Mouse (Mus musculus) forebrain, embryonic 14.5 days (tissue): ENCODE data around the gene Pik3cb. TPM values are rescaled to one million over a fixed set of nuclear protein-coding genes. Genes with fewer than 3 reads are reported as not detected.

Experiments used
- ATAC-seq: fragments of 200-750 bp; cut with Nextera tagmentation; 2 replicates; pipeline ENCODE4 v1.8.0; 2017; ENCODE audit warnings: mild to moderate bottlenecking, moderate library complexity
- DNase-seq: peaks from one replicate; pipeline ENCODE4 v3.0.0-alpha.2; 2015; ENCODE audit warnings: low spot score
- H3K27ac ChIP-seq: fragments of 300-500 bp; sonication (generic); 2 replicates; pipeline ENCODE4 v1.5.1; 2014; ENCODE audit warnings: low read depth, mild to moderate bottlenecking, control low read depth, low read length, moderate library complexity
- H3K27me3 ChIP-seq: fragments of 300-500 bp; sonication (generic); replicated peaks from 2 replicates; pipeline ENCODE4 v1.6.1; 2014; ENCODE audit warnings: low read length, control low read depth, mixed read lengths; ENCODE audit not compliant: control insufficient read depth, insufficient read depth
- H3K36me3 ChIP-seq: fragments of 300-500 bp; sonication (generic); 2 replicates; pipeline ENCODE4 v1.6.1; 2014; ENCODE audit warnings: low read length, control low read depth; ENCODE audit not compliant: control insufficient read depth, insufficient read depth
- H3K4me1 ChIP-seq: fragments of 300-500 bp; sonication (generic); 2 replicates; pipeline ENCODE4 v1.6.1; 2014; ENCODE audit warnings: antibody characterized with exemption, low read length, control low read depth; ENCODE audit not compliant: control insufficient read depth, insufficient read depth
- H3K4me2 ChIP-seq: fragments of 300-500 bp; sonication (generic); 2 replicates; pipeline ENCODE4 v1.6.1; 2014; ENCODE audit warnings: mild to moderate bottlenecking, control low read depth, low read length
- H3K4me3 ChIP-seq: fragments of 300-500 bp; sonication (generic); 2 replicates; pipeline ENCODE4 v1.5.1; 2014; ENCODE audit warnings: low read depth, low read length, control low read depth
- H3K9ac ChIP-seq: fragments of 300-500 bp; sonication (generic); 2 replicates; pipeline ENCODE4 v1.6.1; 2014; ENCODE audit warnings: mild to moderate bottlenecking, low read length, control low read depth, moderate library complexity
- H3K9me3 ChIP-seq: fragments of 300-500 bp; sonication (generic); replicated peaks from 2 replicates; pipeline ENCODE4 v1.6.1; 2016; ENCODE audit warnings: low read length, control low read depth, mixed read lengths; ENCODE audit not compliant: control insufficient read depth
- WGBS: fragments of 180-500 bp; shearing (Covaris S2); extraction: QIAGEN DNeasy Blood & Tissue Kit; methylation state at CpG from one replicate; pipeline ENCODE4 v1.1.7; 2014; 5-methylcytosine and 5-hydroxymethylcytosine counted together
- polyA plus RNA-seq: library from polyadenylated mRNA; unstranded; fragments of >200 nt; fragmentation: Nextera tagmentation; extraction: Ambion mirVana; gene quantifications from 2 replicates; pipeline ENCODE4 v1.2.1, GENCODE M21; 2014

Pik3cb gene
- polyA plus RNA-seq, 1 experiment from 2014 or later, result 5.2 TPM

DNA sequence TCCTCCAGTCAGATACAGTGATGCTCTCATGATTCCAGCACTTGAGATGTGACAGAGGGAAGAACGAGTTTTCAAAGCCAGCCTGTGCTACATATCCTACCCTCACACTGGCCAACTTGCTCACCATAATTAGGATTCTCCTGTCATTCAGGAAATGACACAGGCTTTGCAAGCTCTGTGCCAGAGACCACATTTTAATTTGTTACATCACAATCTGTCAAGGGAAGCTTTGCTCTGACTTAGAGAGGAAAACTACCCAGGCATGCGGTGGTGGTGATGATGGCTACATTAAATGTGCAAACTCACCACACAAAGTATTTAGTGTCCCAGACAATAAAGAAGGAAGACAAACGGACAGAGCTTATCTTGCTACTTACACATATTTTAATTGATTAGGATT, 59.1 kb downstream of the Pik3cb start:
- H3K36me3 ChIP-seq, result 0 out of 2 replicates have a peak, but pooled peaks cover 3% of the 10 kb centered on the region
- DNase-seq (no peak), ATAC-seq (no peak)
- H3K27ac ChIP-seq, result no peak overlapping the region
- no peak overlapping the region for H3K4me2 ChIP-seq
- WGBS, result 86% methylated on average over 3 of the region's 3 CpGs
- no peak overlapping the region for H3K4me3 ChIP-seq
- H3K27me3 ChIP-seq, result no peaks in the 10 kb centered on the region
- no peaks in the 10 kb centered on the region for H3K4me1 ChIP-seq
- H3K9me3 ChIP-seq, result no peaks in the 10 kb centered on the region
- no peak overlapping the region for H3K9ac ChIP-seq

DNA sequence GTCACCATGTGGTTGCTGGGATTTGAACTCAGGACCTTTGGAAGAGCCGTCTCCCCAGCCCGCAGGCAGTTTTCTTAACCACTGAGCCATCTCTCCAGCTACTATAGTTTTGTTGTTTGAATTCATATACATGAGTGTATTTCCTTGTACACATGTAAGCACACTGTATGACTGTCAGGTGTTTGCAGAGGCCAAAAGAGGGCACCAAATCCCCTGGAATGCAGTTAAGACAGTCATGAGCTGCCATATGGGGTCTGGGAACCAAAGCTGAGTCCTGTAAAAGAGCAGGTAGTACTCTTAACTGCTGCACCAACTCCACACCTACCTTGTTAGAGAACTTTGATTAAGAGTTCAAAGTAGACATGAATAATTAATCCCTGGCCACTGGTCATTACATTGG, 59.8 kb downstream of the Pik3cb start:
- H3K27me3 ChIP-seq, result no peaks in the 10 kb centered on the region
- H3K36me3 ChIP-seq, result 0 out of 2 replicates have a peak, but pooled peaks cover 3% of the 10 kb centered on the region
- H3K4me2 ChIP-seq, result no peak overlapping the region
- H3K4me1 ChIP-seq, result no peaks in the 10 kb centered on the region
- 97% methylated on average over 2 of the region's 2 CpGs for WGBS
- H3K27ac ChIP-seq, result no peak overlapping the region
- H3K4me3 ChIP-seq, result no peak overlapping the region
- H3K9me3 ChIP-seq, result no peaks in the 10 kb centered on the region
- no peak for DNase-seq
- ATAC-seq, result no peak
- H3K9ac ChIP-seq, result no peak overlapping the region

DNA sequence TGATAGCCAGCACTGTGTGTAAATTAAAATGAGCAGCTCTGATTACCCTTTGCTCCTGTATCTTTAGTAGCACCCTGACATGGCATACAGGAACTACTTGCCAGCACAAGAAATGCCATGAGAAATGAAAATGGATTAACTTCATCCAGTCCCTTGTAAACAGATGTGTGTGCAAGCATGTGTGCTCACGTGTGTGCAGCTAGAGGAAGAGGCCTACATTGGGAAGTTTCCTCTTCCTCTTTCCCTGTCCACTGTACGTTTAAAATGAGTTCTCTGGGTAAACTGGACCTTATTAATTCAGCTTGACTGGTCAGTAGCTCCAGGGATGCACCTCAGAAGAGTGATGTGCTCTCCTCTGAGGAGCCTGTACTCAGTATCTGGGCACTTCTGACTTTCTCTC, 66.0 kb downstream of the Pik3cb start:
- 80% methylated on average over 2 of the region's 2 CpGs for WGBS
- ATAC-seq, result no peak

DNA sequence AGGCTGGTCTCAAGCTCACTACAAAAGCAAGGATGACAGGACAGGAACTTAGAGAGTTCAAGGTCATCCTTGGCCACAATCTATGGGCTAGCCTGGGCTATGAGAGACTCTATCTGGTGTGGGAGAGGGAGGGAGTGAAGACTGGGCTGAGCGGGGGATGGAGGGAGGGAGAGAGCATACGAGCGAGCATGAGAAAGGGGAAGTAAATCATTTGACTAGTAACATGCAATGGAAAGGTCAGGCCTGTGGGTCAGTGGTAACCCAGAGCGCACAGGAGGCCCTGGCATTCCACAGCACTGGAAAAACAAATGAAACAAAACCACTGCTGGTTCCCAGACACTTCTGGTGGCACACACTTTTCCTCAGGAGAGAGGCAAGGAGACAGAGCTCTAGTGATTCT, 67.9 kb downstream of the Pik3cb start:
- Histone ChIP-seq H3K4me1 (no peaks in the 10 kb centered on the region), H3K4me2 (no peak overlapping the region), H3K4me3 (no peak overlapping the region), H3K9me3 (no peaks in the 10 kb centered on the region), H3K36me3 (peaks cover 12% of the 10 kb centered on the region), H3K9ac (no peak overlapping the region), H3K27ac (no peak overlapping the region), H3K27me3 (no peaks in the 10 kb centered on the region)
- ATAC-seq, result no peak
- DNase-seq, result no peak
- 95% methylated on average over 4 of the region's 4 CpGs for WGBS

More for the DNA sequence above, 66.0 kb downstream of the Pik3cb start:
- Histone ChIP-seq H3K9me3 (no peaks in the 10 kb centered on the region), H3K36me3 (peaks cover 8% of the 10 kb centered on the region), H3K4me2 (no peak overlapping the region), H3K27me3 (no peaks in the 10 kb centered on the region), H3K4me1 (no peaks in the 10 kb centered on the region), H3K27ac (no peak overlapping the region), H3K9ac (no peak overlapping the region), H3K4me3 (no peak overlapping the region)
- DNase-seq, result no peak

DNA sequence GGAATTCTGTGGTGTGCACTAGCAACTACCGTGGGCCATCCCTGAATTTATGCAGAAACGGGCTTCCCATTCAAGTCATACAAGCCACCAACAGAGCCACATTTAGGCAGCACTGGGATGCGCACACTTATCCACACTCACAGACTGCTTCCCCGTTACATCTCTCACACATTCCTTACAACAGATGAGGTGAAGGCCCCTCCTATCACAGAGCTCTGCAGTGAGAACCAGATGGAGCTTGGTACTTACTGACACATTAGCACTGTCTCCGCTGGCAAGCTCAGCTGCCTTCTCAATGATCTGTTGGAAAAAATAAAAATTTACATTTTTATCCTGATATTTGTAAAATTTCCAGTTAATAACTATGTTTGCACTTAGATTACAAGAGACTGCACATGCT, 75.1 kb downstream of the Pik3cb start:
- DNase-seq, result peak; percentile 67
- 72% methylated on average over 5 of the region's 5 CpGs for WGBS
- Histone ChIP-seq H3K36me3 (peaks cover 30% of the 10 kb centered on the region), H3K27ac (peak overlapping the region; percentile 71; the same call in 1 of the 2 replicates), H3K4me1 (no peaks in the 10 kb centered on the region), H3K27me3 (no peaks in the 10 kb centered on the region), H3K4me3 (no peak overlapping the region), H3K9ac (no peak overlapping the region), H3K9me3 (no peaks in the 10 kb centered on the region), H3K4me2 (no peak overlapping the region)
- peak; percentile 85 for ATAC-seq

DNA sequence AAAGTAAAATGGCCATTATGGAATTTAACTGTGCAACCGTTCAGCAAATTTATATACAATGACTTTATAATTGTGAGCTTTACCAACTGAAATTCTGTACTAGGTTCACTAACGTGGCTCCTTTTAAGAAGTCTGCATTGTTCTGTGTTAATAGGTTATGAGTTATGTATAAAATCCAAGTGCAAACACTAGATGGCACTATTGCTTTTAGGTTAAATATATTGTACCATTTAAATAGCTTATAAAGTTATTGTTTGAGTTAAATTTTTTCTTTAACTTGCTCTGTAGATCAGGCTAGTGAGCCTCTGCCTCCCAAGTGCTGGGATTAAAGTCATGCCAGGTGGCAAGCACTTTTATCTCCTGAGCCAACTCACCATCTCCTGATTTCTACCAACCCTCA, 76.2 kb downstream of the Pik3cb start:
- no peak overlapping the region for H3K9ac ChIP-seq
- no peaks in the 10 kb centered on the region for H3K4me1 ChIP-seq
- H3K27me3 ChIP-seq, result no peaks in the 10 kb centered on the region
- H3K9me3 ChIP-seq, result no peaks in the 10 kb centered on the region
- H3K4me2 ChIP-seq, result no peak overlapping the region
- no peak overlapping the region for H3K4me3 ChIP-seq
- 0 out of 2 replicates have a peak, but pooled peaks have one; percentile 19 for ATAC-seq
- peak; percentile 90 for DNase-seq
- 51% methylated on average over 2 of the region's 2 CpGs for WGBS
- H3K27ac ChIP-seq, result no peak overlapping the region
- H3K36me3 ChIP-seq, result peaks cover 27% of the 10 kb centered on the region

DNA sequence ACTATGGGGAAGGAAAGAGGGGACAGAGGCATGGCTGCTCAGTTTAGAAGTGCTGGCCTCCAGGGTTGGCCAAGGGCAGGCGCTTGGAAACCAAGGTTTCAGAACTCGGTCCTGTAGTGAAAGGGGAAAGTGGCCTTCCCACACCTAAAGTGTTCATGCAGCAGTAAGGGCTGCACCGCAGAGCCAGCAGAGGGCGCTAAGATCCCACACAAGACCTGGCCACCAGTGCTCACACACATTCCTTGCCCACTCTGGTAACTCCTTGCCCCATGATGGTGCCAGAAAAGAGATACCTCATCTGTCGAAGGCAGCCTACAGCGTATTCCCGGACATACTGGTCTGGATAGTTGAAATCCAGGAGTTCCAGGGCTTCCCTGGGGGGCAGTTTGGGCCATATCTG, 77.9 kb downstream of the Pik3cb start:
- peaks cover 30% of the 10 kb centered on the region for H3K36me3 ChIP-seq
- H3K9me3 ChIP-seq, result no peaks in the 10 kb centered on the region
- no peak overlapping the region for H3K9ac ChIP-seq
- 30% methylated on average over 7 of the region's 7 CpGs for WGBS
- H3K27ac ChIP-seq, result no peak overlapping the region
- DNase-seq (peak; percentile 82), ATAC-seq (peak; percentile 76)
- H3K27me3 ChIP-seq, result no peaks in the 10 kb centered on the region
- no peak overlapping the region for H3K4me2 ChIP-seq
- no peak overlapping the region for H3K4me3 ChIP-seq
- H3K4me1 ChIP-seq, result no peaks in the 10 kb centered on the region

DNA sequence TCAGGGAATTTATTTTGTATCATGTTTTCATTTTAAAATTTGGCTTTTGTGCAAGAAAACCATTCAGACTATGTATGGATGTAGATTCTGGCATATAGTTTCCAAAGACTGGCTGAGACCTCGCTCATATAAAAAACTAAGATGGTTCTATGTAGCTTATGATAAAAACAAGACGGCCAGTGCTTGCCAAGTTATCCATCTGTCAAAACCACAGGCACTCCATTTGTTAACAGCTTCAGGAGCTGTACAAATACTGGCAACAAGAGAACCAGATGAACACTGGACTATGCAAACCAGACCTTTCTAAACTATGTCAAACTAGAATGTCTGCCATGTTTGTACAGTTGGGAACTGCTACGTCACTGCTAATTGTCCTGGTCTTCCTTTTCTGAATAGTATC, 82.7 kb downstream of the Pik3cb start:
- Histone ChIP-seq H3K4me1 (no peaks in the 10 kb centered on the region), H3K36me3 (peaks cover 19% of the 10 kb centered on the region; the same call in 1 of the 2 replicates), H3K27ac (no peak overlapping the region), H3K27me3 (no peaks in the 10 kb centered on the region), H3K4me2 (no peak overlapping the region), H3K4me3 (no peak overlapping the region), H3K9ac (no peak overlapping the region), H3K9me3 (no peaks in the 10 kb centered on the region)
- WGBS, result 78% methylated on average over 3 of the region's 3 CpGs
- DNase-seq, result peak; percentile 58
- ATAC-seq, result peak; percentile 32; the same call in 1 of the 2 replicates

DNA sequence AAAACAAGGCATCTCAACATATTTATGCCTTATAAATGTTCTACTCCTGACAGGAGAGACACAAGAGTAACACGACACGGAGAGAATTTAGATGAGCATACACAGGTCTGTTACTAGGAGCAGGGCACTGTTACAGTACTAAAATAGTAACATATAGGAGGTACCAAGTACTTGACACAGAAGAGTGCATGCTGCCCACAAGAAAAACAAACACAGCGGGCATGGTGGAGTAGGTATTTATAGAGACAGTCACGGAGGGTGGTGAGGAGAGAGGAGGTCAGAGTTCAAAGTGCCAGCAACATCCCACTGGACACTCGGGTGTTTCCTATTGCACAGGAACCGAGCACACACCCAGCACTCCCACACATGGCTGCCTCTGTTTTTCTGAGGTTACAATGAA, 90.7 kb downstream of the Pik3cb start:
- no peaks in the 10 kb centered on the region for H3K4me1 ChIP-seq
- H3K27me3 ChIP-seq, result no peaks in the 10 kb centered on the region
- no peak overlapping the region for H3K27ac ChIP-seq
- H3K9ac ChIP-seq, result no peak overlapping the region
- no peak overlapping the region for H3K4me3 ChIP-seq
- no peak for DNase-seq
- 85% methylated on average over 6 of the region's 6 CpGs for WGBS
- no peak overlapping the region for H3K4me2 ChIP-seq
- no peak for ATAC-seq
- no peaks in the 10 kb centered on the region for H3K9me3 ChIP-seq
- H3K36me3 ChIP-seq, result peaks cover 14% of the 10 kb centered on the region; the same call in 1 of the 2 replicates
